Mouse (Mus musculus) frontal cortex, postnatal 14 days (tissue): Measurements from ENCODE around the gene Glyctk.
A peak's percentile ranks its signal among the peaks of the same experiment; 100 is the strongest.
"Not testable (repeated sequence)": the region's sequence is repeated elsewhere in the genome, so short reads cannot be mapped to it uniquely, and the experiment has no call there.

Source experiments
- DNase-seq, 2 experiments: peaks; one replicate each; pipeline ENCODE4 v3.0.0; 2022; ENCODE audit warnings: low spot score in 2 of 2

Gene Glyctk

DNA sequence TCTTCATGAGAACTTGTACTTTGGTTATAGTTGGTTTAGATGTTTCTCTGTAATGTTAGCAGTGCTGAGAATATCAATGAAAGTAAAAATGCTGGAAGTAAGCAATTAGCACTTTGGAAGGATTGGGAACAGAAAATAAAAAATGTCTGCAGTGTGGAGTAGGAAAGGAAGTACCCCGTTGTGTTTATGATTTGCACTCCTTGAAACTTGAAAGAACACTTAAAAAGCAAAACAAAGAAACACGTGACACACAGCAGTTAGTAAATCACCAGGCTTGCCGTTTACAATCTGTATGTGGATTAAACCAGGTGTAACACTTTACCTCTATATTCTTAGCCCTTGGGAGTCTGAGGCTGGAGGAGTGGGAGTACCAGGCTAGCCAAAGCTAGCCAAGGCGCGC, 18.8 kb upstream of the Glyctk start:
- DNase-seq, result no peak

DNA sequence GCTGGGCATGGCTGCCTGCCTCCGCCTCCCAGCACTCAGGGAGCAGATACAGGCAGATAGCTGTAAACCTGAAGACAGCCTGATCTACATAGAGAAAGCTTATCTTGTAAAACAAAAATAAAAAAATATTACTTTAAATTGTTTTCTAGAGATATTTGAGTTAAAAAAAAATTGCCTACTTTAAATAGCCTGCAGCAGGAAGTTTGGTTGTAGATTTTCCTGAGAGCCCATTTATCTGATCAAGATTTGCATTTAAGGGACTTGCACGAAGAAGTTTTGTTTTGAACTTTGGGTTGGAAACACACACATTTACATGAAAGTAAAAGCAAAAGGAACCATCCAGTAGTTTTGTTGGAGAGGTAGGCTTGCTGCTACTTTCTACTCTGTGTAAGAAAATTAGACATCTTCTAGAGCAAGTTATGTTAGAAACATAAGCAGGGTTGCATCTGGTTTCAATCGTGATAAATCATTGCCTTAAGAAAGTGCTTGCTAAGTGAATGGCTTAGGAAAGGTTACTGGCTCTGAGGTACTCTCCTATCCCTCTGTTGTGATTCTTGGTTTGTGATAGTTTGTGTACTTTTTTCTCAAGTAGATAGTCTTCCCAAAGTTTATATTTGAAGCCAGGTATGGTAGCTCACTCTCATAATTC, 17.7 kb upstream of the Glyctk start:
- DNase-seq, result no peak

DNA sequence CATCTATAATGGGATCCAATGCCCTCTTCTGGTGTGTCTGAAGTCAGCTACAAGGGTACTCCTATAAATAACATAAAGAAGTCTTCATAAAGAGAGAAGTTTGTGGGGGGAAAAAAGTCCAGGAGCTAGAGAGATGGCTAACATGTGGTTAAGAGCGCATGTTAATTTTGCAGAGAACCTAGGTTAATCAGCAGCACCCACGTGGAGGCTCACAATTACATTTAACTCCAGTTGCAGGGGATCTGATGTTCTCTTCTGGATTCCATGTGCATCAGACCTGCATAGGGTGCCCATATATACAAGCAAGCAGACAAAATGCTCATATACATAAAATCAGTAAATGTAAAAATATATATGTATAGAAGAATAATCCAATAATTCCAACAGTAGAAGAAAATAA, 15.4 kb upstream of the Glyctk start:
- no peak for DNase-seq

DNA sequence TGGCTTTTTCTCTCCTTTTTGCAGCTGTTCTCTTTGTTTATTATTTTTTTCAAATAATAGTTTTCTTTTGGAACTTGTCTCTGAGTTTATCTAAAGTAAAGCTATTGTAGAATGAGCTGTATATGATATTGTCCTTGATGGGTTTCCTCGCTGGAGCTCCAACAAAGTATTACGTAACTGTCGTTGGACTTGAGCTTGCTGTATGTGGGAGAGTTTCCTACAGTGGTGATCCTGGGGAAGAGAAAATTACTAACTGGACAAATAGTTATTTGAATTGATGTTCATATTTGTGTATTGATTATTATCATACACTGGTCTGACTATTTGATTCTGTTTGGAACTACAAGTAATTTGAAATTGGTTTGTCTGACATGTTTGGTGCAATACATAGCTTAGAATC, 14.6 kb upstream of the Glyctk start:
- no peak for DNase-seq

DNA sequence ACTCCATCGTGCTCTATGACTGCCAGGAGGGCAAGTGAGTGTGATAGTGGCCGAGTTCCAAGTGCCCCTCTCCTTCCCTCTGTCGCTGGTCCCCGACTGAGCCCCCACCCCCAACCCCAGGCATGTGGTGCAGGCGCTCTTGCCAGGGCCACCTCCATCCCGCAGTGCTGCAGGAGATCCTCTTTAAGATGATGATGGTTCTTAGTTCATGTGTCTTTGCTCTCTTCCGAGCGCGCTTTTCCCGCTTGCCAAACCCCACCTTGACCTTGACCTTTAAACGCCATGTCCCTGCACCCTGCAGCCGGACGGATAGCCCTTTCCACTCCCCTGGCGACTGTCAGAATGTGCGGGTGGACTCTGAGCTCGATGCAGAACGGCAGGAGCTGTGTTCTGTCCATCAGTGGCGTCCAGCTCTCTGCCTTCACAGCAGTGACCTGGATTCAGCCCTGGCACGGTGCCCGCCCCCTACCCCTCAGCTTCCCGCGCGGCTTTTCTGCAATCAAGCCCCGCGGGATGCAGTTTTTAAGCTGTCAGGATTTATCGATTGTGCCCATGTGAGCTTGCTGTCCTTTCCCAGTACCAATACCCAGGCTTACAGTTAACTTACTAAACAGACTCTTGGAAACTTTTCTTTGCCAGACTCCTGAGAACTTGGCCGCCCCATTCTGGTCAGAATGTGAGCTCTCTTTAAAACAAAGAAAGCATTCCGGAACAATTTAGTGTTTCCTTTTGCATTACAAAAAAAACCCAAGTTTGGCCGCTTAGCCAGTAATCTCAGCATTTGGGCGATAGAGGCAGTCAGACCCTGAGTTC, 13.6 kb upstream of the Glyctk start:
- DNase-seq, result peak; percentile 40 to 52

DNA sequence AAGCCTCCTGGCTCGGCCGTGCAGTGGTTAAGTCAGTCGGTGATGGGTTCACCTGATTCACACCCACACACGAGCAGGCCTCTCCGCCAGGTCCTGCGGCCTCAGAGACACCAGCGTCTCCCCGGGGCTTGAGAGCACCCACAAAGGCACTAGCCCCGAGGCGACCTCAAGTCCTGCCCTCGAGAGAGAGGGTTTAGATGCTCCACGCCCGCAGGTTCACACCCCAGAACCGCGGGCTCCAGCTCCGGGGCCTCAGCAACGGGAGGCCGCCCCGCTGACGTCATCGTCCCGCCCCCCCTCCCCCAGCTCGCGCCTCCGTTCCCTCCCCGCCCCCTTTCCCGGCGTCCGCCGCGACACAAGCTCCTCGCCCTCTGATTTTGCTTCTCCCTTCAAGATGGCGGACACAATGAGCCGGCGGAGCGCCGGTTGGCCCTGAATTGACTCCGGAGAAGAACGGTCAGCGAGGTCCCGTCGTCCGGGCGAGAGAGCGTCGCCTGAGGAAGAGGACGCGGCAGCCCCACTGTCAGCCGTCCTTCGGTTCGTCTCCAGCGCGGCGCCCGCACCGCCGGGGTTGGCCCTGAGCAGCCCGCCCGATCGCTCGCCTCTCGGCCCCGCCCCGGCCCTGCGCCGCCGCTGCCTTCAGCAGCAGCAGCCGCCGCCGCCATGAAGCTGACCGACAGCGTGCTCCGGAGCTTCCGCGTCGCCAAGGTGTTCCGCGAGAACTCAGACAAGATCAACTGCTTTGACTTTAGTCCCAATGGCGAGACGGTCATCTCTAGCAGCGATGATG, 12.8 kb upstream of the Glyctk start, which contains the start of gene Wdr82:
Gene Wdr82 (plus strand): TSS at position 373 of the 790 bp plus-strand sequence.
- peak; percentile 73 to 80 for DNase-seq

DNA sequence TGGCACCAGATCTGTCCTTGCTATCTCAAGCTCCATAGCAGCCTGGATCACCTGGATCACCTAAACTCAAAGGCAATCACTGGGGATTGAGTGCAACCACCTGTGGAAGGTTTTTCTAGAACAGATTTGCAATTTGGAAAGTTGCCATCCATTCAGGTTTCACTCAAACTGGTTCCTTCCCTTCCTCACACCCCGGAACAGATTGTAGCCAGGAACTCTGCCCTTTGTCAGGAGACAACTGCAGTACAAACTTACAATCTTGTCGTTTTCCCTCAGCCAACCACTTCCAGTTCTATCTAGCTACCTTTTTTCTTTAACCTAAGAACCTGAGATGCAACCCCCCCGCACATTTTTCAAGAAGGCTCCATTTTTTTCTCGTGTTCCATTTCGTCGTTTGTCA, 12.0 kb upstream of the Glyctk start:
- no peak for DNase-seq

DNA sequence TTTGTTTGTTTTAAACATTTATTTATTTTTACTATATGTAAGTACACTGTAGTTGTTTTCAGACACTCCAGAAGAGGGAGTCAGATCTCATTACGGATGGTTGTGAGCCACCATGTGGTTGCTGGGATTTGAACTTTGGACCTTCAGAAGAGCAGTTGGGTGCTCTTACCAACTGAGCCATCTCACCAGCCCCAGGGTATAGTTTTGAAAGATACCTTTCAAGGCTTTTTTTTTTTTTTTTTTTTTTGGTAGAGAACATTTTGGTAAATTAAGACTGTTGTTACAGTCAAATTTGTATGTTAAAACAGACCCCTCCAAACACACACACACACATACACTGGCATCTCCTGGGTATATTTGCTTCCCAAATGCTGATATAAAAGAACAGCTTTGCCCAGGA, 11.1 kb upstream of the Glyctk start:
- DNase-seq, result not testable (repeated sequence)

DNA sequence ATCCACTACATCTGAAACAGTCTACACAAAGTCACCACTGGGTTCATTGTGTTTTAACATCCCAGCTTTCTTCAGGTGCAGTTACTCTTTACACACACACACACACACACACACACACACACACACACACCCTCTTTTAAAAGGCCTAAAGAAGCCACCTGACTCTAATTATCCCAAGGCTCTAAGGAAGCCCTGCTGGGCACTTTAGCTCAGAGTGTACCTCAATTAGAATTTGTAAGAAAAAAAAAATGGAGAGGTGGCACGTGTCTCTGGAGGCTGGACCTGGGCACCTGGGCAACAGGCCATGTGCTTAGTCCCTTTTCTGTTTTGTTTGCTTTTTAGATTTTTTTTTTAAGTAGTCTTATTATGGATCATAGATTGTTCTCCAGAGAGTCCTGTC, 9.8 kb upstream of the Glyctk start:
- DNase-seq, result no peak

DNA sequence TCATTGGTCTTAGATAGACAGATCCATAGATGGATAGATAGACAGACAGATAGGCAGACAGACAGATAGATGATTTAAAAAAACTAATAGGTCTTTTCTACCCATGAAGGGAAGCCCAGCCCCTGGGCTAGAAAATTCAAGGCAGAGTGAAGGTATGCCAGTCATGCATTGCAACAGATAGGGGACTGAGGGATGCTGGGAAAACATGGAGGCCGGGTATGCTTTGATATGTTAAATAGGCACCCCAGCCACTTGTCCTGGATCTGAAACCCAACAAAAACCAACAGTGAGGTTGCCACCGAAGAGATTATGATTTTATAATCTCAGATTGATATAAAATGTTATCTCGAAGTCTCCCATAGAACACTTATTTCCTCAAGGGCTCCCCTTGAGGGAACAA, 9.3 kb upstream of the Glyctk start:
- DNase-seq, result no peak

DNA sequence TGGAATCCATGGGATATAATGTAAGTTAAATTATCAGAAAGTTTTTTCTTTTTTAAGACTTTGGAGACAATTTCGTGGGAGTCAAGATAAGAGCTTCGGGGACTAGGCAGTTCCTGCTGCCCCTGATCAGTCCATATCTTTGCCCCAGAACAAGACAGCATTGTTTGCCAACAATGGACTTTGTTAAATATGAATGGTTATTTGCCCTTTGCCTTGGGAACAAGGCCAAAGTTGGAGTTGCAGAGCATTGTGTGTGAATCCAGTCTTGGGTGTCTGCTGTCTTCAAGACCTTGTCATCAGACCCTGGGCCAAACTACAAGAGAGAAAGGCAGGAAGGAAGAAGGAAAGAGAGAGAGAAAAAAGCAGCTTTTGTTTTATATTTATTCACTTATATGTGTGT, 8.8 kb upstream of the Glyctk start:
- no peak for DNase-seq

DNA sequence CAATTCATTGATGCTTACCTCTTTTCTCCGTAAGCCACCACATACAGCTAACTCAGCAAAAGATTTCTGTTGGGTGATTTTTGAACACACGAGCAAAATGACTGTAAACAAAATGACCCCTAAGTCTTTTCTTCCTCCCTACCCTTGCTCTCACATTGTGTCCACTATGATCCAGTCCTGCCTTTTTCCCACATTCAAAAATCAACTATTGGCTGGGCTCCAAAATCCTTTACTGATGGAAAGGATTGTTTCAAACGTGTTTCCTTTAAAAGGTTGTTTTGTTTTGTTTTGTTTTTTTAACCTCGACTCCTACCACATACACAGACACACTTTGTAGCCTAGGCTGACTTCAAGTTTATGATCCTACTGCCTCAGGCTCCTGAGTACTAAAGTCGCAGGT, 2.5 kb upstream of the Glyctk start:
- DNase-seq, result no peak

DNA sequence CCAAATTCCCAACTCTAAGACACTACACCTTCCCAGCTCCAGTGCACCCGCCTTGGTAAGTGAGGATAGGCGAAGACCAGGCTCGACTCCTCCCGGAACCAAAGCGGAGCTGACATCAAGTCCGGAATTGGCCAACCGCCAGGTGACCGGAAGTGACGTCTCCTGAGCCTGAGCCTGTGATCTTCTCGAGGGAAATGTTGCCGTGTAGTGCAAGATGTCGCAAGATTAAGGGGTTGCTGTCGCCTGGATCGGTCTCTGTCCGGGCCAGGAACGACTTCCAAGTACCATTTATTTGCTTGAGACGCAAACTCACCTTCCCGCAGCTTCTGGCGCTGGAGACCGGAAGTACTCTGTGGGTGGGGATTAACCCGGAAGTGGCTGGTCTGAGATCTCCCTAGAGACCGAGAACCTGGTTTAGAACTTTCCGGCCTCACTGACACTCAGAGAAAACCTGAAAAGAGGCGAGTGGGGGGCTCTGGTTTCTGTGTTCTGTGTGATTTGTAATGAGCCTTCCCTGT, 1.9 kb upstream of the Glyctk start:
- DNase-seq, result peak; percentile 87 to 91

DNA sequence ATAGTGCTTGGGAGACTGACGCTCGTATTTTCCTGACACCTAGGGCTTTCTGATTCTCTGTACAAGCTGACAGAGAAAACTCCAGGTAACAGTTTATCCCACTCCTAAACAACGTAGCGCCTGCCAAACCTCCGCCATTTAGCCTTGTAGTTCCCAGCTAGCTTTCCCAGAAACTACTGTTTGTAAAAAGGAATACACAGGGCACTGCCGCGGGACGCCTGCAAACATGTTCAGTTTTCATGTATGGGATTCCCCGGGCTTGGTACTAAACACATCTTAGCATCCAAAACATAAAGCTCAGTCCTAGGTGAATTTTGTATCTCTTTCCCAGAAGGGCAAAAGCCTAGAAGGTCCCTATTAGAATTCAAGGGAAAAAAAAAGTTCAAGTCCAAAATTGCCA, 1.3 kb upstream of the Glyctk start:
- no peak for DNase-seq

DNA sequence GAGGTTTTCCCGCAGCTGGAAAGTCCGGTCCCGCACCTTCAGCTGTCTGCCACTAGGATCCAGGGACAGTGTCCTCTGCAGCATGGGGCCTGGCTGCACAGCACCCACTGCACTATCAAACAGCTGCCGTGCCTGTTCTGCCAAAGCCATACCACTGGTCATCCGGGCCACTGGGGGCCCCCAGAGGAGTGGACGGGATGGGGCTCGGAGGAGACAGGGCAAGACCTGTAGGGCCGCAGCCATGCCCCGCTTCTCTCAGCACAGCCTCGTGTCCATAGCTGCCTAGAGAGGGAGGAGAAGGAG, 364 bp downstream of the Glyctk start:
- DNase-seq, result no peak

DNA sequence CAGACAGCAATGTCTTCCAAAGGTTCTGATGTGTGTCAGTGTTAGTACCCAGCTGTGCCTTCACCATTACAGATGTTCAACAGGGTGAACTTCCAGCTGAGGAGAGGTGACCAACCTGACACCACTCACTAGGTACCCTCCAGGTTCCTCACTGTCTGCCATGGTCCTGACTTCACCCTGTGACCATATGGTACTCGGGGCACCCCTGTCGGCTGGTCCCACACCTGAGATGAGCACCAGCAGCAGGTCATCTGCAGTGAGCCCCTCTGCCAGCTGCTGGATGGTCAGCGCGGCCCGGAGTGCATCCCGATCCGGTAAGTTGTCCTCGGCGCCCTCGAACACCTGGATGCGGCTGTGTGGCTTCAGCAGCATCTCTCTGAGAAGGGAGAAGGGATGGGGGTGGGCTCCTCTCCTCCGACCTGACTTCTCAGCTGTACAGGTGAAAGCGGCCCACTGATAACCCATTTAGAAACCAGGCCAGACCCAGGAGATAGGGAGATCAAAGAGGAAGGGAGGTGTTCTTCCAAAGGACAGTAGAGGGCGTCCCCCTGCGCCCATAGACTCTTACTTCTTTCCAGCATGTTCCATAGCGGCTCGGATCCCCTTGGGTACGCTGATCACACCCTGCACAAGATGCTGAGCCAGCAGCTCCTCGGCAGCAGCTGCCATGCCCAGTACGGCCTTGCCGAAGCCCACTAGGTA, 866 bp downstream of the Glyctk start:
- no peak for DNase-seq

DNA sequence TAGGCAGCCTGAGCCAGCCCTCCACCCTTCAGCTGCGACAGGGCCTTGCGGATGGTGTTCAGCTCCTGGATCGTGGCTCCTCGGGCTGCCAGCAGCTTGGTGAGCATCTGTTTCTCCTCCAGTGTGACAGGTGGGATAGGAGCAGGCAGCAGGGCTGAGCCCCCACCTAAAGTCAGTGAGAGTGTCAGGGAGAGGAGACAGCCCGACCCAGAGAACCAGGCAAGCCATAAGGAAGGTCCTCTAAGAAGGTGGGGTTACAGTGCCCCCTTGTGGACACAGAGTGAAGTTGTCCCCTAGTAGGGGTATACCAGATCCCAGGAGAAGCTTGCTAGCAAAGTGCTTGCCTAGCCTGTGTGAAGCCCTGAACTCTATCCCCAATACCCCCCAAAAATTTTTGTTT, 1.5 kb downstream of the Glyctk start:
- DNase-seq, result no peak

DNA sequence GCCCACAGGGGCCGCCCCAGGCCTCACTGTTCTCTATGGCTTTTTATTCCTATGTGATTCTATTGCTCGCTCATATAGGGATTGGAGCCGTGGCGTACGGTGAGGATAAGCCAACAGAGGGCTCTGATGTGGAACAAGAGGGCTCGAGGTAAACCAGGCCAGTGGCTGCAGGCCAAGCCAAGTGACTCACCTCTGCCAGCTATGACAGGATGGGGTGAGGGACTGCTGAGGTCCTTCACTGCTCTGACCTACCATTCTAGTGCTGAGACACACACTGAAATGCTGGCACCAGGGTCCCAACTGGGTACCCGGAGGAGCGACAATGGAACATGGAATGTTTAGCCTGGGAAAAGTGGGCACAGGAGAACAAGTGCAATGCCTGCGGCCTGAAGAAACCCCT, 3.8 kb downstream of the Glyctk start:
- no peak for DNase-seq

DNA sequence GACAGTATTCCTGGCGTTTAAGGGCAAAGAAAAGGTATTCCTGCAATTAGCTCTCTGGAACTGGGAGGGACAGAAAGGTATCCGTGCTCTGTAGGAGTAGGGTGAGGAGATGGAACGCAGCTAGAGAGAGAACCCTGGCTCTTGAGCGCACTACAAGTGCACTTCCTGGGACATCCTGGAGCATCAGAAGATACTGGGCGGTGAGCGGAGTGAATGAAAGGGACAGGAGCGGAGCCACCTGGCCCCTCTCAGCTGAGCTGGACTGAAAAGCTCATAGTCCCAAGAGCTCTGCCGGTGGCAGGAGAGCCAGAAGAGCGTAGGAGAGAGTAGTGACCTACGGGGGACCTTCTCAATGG, 8.6 kb downstream of the Glyctk start:
- no peak for DNase-seq

DNA sequence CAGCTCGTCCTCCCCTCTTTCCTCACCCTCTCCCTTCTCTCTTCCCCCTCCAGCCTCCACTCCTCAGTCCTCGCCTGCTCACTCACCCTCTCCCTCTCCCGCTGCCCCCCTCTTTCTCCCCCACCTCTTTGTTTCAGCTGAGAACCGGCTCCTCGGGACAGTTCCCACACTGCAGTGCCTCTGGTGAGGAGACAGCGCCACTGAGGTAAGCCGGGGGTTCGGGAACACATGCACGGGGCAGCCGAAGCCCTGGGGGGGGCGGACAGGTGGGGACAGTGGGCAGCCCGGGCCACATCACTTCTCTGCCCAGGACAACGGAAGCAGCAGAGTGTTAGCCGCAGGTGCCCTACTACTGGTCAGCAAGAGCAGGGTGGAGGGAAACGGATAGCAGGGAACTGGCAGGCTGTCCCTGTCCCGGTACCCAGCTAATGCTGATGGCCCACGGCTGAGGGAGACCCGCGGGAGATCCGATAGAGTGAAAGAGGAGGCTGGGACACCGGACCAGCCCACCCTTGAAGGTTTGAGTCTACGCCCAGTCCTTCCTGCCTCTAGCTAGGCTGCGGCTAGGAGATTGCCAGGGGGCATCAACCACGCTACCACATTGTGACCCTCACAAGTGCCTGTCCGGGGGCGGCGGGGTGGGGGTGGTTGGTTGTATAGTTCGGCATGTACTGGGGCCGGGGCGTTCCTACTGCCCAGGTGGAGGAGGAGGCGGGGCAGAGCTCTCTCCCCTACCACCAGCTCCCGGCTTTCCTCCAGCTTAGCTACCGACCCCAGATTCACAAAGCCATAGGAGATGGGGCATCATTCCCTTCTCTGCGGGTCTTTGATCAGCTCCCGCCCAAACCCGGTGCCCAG, 9.2 kb downstream of the Glyctk start:
- DNase-seq, result no peak

DNA sequence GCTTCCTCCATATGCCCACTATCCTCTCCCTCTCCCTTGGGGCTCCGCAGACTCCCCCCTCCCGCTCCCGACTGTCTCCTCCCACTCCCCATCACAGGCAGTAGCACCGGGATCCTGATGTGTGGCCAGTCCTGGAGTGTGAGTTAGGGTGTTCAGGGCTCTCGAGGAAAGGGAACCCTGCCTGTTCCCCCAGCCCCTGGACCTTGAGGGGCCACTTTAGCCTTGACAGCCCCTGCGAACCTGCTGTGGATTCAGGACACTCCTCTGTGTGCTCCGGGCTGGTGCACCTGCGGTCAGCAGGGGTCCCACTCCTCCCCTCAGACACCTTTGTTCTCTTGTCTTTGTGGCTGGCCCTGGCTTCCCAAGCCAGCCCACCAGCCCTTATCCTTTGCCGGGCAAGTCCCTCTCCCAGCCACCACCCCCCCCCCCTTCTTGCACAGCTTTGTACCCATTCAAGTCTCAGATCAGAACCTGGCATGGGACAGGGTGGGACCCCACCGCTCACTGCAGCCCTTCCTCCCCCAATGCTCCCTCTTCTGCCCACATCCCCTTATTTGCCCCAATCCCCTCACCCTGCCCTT, 10.0 kb downstream of the Glyctk start:
- DNase-seq, result no peak
